Mouse (Mus musculus) inflammation-experienced regulatory T-cells, adult 6 months (primary cell): ENCODE measurements at regions not wholly inside any gene's neighbourhood (a gene's known extent, or its start where the extent isn't known, plus 50 kb on each side); places are given as distances from the start of the nearest gene placed in this dataset.

Source experiments
- ATAC-seq: one replicate; pipeline ENCODE4 v1.8.0; 2017

DNA sequence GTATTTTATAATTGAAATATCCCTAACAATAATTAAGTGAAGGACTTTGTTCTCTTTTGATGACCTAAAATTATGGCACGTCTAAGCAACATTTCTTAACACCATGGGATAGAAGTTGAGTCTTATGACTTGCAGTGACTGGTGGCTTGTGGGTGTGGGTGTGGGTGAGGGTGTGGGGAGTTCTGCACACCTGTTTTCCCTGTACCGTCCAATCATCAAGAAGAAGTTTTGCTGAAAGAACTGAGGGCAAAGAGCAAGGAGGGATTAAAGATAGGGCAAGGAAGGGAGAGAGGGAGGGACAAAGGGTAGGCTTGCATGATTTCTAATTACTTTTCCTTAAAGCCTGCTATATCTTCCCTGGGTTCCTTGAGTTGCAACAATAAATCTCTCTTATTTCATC lies 278.5 kb upstream of the Slc30a5 start:
- no peak for ATAC-seq

DNA sequence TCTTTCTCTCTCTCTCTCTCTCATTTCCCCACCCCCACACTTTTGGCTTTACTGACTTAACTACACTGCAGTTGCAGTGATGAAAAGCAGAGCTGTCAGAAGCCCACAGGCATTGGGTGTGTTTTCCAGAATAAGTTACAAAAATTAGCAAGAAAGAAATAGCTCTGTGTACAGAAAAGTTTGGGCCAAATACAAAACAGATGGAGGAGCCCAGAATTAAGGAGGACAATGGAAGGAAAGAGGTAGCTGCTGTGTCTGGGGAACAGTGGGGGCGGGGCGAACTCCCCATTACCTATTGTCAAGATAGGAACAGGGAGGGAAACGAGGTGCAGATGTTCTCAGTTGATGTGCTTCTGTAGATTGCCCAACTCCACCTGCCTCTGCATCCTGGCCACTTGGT lies 267.4 kb upstream of the Slc30a5 start:
- no peak for ATAC-seq

DNA sequence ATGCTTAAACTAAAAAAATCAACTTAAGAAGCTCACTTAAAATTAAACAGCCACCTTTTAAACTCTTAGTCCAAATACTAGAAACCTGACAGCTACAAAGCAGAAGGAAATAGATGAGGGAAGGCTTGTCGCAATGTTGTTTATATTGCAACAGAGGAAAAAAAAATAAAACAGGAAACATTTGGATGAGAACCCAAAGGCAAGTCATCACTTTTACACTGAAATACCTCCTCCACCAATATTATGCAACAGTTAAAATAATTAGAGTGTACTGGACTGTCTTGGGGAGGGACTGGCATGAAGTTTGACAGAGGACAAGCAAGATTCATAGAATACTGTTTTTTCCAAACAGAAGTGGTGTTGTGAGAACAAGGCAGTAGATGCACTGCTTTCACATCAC lies 263.6 kb upstream of the Slc30a5 start:
- no peak for ATAC-seq

DNA sequence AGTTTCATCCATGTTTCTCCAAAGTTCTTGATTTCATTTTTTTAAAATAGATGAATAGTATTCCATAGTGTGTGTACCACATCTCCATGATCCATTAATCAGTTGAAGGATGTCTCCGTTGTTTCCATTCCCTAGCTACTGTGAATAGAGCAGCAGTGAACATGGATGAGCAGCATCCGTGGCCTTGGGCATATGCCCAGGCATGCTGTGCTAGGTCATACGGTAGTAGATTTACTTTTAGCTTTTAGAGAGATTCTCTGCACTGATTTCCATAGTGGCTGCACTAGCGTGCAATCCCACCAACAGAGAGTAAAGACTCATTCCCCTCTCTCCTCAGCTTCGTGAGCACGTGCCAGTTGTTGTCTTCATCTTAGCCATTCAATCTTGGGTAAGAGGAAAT lies 263.0 kb upstream of the Slc30a5 start:
- ATAC-seq, result no peak

DNA sequence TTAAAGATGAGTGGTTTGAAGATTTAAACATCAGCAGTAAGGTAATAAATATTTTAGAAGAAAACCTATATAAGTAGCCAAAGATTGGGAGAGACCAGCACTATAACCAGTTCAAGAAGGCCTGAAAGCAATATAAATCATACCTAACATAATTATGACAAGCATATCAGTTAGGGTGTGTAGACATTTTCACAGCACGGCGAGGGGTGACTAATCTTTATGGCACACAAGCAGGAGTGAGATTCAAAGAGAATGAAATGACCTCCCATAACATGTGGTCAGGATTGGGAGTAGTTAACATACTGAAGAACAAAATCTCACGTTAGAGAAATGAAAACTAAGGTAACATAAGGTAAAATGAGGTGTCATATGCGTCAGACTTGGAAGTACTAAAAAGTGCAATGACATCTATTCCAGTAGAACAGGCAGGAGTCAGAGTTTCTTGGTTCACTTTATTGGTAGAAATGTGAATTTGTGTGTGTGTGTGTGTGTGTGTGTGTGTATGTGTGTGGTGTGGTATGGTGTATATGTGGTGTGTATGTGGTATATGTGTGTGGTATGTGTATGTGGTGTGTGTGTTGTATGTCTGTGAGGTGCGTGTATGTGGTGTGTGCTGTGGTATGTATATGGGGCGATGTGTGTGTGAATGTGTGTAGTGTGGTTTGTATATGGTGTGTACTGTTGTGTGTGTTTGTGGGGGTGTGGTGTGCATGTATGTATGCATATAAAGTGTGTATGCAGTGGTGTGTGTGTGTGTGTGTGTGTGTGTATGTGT lies 262.0 kb upstream of the Slc30a5 start:
- no peak for ATAC-seq

DNA sequence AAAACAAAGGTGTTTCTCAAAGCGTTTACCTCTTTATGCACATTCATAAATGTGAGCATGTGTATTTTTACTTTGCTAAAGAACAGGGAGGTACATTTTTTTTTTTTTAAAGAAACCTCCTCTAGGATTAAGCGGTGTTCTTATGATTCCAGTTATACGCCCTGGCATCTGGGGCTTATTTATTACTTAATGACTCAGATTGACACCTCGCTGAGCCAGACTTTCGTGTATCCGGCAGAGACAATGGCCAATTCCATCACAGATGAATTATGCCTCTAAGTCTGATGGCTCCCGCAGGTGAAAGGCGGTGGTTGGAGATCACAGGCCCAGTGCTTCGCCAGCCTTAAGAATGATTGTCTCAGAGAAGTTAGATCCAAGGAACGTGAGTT lies 259.5 kb upstream of the Slc30a5 start:
- ATAC-seq, result no peak

DNA sequence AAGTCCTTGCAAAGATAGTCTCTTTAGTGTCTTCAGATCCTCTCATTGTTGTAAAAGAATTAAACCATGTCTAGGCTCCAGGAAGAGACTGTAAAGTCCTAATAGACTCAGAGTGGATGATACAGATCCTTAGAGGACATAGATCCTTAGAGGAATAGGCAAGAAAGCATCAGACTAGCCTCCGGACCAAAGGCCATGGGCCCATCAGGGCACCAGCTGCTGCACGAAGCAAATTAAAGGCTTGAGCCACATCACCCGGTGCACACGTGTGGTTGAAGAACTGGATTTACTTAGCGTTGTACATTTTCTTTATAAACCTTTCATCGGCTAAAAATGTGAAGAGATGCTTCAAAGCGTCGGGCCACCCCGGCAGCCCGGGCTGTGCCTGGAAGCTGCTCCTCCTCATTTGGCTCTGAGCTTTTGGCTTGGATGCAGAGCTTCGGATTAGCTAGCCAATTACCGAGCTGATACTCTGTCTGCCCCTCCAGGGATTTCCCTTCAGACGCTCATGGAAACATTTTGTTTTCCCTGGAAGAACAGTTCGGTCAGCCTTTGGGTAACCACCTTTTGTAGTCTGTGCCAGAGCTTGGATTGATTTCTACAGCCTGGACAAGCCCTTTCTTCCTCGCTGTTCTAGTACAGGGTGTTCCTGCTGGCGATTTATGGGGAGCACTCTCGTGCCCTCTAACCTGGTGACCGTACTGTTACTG lies 259.0 kb upstream of the Slc30a5 start:
- ATAC-seq, result no peak

DNA sequence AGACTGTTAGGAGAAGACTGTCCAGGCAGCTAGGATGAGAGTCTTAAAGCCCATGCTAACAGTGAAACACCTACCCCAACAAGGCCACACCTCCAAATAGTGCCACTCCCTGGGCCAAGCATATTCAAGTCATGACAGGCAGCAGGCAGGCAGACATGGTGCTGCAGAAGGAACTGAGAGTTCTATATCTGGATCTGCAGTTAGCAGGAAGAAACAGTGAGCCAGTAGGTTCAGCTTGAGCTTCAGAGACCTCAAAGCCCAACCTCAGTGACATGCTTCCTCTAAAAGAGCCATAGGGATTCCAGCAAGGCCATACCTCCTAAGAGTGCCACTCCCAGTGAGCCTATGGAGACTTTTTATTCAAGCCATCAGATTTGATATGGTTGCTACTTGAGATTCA lies 252.0 kb upstream of the Slc30a5 start:
- no peak for ATAC-seq

DNA sequence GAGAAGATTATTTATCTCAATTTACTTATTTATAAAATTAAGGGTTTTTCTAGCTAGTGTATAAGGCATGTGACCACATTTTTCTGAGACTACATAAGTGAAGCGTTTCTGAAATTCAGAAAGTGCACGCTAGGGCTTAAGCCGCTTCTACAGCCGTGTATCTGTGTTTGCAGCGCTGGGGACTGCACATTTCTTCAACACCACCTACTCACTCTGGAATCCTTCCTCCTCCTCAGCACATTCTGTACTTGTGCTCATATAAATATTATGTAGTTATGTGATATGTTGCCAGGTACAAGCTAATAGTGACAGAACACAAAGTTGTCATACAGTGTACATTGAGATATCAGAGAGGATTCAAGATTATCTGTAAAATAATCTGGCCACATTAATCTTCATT lies 251.0 kb upstream of the Slc30a5 start:
- ATAC-seq, result no peak

DNA sequence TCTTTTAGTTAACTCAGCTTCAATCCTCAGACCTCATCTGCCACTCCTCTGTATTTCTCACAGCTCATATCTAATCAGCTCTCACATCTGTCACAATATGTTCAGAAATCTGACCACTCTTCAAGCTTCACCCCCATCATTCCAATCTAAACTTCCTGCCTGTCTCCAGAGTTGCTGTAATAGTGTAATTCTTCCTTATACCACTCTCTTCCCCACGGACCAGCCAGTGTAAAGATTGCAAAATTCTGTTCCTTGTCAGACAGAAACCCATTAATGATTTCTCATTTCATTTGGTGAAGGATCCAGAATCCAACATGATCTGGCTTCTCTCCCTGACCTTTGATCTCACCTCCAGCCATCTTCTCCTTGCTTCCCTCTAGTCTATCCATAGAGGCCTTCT lies 250.2 kb upstream of the Slc30a5 start:
- ATAC-seq, result no peak

DNA sequence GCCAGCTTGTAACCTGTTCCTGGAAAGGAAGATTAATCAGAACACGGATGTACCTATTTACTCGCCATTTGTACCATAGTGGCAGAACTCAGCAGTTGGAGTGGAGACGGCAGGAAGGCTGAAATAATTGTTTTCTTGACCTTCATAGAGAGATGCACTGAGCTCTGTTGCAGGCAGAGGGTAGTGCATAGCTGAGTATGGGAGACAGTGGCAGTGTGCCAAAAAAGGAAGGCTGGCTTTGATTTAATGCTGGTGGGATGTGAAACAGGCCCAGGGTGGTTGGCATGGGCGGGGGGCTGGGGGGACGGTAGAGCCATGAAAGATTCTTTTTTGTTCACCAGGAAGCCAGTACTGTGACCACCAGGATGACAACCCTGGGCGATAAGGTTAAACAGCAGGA lies 235.3 kb upstream of the Slc30a5 start:
- no peak for ATAC-seq

DNA sequence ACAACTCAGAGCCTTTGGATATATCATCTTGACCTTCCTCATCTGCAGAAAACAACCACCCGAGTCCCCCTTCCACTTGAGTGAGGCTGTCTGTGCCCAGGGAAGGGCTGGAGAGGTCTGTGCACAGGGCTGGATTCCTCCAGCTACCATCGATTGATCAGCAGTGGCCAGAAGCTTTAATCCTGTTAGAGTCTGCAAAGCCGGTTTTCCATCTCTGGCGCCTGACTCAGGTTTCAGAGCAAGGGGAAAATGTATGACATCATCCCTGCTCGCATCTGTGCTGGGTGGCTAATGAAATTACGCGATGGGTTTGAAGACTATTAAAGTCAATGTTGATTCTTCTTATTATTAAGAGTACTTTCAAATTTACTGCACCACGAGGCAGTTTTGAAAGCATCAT lies 229.4 kb upstream of the Slc30a5 start:
- no peak for ATAC-seq

DNA sequence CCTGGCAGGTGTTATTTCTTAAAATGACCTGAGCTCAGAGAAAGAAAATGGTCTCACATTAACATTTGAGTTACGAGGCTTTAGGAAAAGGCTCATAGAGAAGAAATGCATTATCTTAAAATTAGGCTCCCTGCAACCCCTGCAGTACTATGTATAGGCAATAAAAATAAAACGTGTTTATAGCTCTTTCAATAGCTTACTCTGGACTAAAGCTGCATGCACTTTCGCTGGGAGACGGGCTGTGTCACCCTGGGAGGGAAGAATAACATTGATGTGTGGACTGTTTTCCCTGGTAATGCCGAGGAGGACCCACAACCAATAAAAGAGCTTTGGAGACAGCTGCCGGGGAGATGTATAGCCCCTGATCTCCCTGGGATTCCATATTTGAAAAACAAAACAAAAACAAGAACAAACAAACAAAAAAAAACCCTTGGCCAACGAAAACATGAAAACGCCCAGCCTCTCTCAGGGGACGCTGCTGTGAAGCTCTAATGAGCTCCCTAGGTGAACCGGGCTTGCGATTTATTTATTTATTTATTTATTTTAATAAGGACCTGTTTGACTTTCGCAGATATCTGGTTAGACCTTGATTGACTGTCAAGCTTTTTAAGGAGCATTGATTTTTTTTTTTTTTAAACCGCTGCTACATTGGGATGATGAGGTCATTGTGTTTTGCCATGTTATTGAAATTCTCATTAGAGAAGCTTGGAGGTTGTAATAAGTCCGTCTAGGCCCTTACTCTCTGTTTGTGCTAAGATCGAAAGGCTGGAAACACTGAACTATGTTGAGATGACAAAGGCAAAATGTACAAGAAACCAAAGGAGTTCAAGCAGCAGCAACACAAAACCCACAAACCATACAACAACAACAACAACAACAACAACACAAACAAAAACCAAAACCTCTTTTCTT lies 228.3 kb upstream of the Slc30a5 start:
- no peak for ATAC-seq

DNA sequence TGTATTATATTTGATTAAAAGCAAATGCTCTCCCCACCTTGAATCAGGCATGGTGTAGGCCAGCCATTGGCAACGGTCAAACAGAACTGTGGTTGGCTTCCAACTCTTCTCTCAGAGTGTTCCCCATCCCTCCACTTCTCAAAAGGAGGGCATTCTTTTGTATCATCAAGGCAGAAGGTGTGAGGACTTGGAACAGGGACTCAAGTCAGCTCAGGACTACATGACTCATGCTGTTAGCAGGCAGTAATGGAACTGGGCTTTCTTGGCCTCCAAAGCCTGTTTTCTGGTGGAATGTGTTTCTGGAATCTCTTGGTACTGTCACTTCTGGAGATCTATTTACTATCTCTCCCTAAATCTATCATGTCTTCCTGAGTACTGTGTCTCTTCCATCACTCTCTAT lies 216.3 kb upstream of the Slc30a5 start:
- no peak for ATAC-seq

DNA sequence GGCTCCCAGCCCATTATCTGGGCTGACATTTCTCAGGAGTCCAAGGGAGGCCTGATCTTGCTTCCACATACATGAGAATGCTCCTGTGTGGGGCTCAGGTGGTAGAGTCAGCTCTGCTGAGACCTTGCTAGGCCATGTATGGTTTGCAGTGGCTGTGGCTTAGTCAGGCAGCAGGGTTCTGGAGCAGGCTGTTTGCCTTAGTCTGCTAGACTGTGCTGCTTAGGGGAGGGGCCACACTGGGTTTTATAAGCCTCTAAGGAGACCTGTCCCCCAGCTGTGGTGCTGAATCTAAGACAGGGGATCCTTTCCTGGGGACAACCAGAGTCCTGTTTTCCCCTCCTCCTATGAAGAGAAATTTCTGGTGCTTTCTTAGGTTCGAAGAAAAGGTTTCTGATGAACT lies 199.4 kb upstream of the Slc30a5 start:
- ATAC-seq, result no peak

DNA sequence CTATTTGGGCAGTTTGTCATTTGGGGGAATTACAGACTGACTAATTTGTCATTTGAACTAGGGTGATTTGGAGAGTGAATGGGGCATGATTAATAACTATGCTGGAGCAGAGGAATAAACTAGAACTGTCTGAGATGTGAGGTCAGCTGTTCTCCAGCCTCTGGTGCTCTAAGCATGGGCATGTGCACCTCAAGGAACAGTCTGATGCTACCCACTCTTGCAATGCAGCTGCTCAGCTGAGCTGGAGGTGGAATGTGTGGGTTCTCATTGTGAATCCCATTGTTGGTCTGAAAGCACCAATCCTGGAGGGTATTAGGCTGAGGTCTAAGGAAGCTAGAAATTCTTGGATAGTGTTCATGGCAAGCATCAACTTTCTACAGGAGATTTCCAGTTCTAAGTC lies 192.8 kb upstream of the Slc30a5 start:
- ATAC-seq, result no peak

DNA sequence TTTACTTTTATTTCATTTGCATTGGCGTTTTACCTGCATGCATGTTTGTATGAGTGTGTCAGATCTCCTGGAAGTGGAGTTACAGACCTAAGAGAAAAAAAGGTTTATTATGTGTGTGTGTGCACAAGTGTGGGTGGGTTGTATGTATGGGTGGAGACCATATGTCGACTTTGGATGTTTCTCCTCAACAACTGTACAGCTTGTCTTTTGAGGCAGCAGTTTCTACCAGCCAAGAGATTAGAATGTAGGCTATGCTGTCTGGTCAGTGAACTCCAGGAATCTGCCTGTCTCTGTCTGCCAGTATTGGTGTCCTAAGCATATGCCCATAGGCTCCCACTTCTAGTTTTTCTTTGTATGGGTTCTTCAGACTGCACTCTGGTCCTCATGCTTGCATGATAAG lies 192.3 kb upstream of the Slc30a5 start:
- ATAC-seq, result no peak

DNA sequence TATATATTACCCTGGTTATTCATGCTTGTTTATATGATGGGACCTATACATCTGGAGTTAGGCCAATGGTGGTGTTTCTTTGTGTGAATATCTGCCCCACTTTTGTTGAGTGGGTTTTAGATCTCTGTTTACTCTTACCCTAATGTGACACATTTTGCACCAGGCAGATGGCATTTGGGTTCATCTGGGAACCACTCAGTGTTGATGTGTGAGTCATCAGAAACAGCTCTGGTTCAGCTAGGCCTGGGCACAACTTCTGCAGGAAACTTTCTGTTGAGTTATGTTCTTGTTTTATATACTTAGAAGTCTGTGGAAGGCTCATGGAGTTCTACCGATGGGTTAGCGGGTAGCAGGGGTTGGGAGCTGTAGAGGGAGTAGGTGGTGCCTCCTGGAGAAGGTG lies 191.7 kb upstream of the Slc30a5 start:
- ATAC-seq, result no peak

DNA sequence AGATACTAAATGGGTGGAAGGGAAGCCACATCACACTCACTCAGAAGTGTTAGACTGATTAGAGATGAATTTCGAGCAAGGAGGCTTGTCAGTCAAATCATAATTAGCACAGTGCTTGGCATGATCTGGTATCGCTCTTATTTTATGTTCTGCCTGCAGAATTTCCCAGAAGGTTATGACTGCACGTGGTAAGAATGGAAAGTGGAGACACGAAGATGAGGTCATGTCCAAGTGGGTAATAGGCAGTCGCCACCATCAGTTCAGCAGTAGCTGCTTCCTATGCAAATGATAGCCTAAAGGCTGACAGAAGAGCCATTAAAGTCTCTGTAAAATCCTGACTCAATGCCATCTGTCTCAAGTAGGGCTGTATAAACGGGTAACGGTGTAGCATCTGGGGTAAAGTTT lies 186.0 kb upstream of the Slc30a5 start:
- ATAC-seq, result no peak

DNA sequence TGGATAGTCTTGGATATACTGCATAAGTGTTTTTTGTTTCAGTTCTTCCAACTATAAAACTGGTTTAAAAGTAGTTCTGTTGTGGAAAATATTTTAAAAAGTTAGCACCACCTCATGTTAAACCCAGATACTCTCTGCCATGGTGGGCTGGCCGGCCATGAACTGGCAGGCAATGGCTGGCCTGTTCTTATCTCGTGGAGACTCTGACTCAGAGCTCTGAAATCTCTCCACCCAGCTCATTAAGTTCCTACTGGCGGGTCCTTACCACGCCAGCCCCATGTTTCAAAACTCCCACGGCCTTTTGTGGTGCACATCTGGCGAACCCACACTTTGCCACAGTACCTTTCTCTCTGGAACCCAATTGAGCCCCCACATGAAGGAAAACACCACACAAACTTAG lies 183.8 kb upstream of the Slc30a5 start:
- ATAC-seq, result no peak

DNA sequence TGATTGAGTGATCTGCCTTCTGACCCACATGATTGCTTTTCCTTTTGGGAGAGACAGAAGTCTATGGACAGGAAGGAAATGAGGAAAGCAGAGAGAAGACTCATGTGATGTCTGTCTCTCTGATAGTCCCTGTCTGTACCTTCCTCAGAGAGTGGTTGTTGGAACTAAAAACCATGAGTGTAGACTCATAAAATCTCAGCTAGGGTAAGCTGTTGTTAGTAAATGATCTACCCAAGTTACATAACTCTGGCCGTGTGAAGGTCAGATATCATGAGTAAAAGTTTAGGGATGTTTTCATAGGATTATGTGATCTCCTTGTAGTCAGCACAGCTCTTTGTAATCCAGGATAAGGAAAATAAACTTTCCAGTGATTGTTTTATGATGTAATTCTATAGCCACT lies 183.0 kb upstream of the Slc30a5 start:
- ATAC-seq, result no peak

DNA sequence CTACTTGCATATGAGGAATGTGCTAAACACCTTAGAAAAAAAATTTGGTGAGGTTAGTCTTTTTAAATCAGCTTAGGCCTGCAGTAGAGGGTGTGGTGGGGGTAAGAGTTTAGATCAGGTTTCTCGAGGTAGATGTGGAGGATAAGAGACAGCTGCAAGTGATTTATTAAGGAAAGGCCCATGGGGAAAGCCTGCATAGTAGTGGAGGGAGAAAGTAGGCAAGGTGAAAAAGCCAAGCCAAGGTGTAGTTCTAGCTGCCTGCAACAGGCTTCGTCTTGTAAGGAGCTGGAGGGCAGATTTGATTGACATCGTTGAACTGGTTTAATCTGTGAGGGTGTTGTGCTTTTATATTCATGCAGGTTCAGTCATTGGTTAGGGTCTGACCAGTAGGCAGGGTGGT lies 182.2 kb upstream of the Slc30a5 start:
- ATAC-seq, result no peak

DNA sequence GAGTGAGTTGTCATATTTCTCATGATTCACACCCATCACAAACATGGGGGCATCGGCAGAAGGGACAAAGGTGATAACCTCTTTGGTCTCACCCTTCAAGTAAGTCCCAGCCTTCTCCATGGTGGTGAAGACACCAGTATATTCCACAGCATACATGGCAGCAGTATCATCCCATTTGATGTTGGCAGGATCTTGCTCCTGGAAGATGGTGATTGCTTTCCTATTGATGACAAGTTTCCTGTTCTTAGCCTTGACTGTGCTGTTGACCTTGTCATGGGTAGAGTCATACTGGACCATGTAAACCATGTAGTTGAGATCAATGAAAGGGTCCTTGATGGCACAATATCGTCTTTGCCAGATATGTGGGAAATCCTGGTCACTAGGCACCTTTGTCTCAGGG lies 180.4 kb upstream of the Slc30a5 start:
- ATAC-seq, result no peak

DNA sequence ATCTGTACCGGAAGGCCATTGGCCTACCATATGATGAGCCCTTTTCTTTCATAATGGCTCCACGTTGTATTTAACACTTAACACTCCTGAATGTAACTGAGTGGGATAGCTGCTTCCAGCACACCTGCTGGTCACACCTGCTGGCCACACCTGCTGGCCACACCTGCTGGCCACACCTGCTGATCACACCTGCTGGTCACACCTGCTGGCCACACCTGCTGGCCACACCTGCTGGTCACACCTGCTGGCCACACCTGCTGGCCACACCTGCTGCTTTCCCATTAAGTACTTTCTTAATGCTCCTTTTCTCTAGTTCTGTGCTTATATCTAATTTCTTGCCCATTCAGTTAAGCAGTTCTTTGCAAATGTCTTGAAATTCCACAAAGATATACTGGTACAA lies 157.4 kb upstream of the Slc30a5 start:
- no peak for ATAC-seq
